ENCODE assay signal across 10 mouse cellular contexts in genomic region chr2:160525301-160526205, GRCm38 (mm10).
A peak's percentile ranks its signal among the peaks of the same experiment; 100 is the strongest.
DNase-seq lines count a peak whose midpoint lies in the region; ATAC-seq and TF ChIP-seq lines count a peak whose summit lies in the region.
"Had no signal": no experiment of that assay in that cellular context is flagged by ENCODE, and none has a peak within 500 bp of the region (broad histone marks: within the 10 kb centered on the region; RNA-seq: fewer than 3 reads in every experiment).

No protein-coding gene starts in this region.

- H3K4me2 ChIP-seq in CH12.LX (ENCODE audit: insufficient read depth, low read depth, poor library complexity, severe bottlenecking): no peak overlapping the region
- H3K4me2 ChIP-seq in limb, embryonic 15.5 days: no peak overlapping the region
- H3K4me2 ChIP-seq in hindbrain, embryonic 13.5 days: no peak overlapping the region
- H3K4me2 ChIP-seq: midbrain, embryonic 11.5 days had no signal

- H3K27me3 ChIP-seq in CH12.LX (replicated peaks): peaks cover 74% of the 10 kb centered on the region
- no peaks in the 10 kb centered on the region for H3K27me3 ChIP-seq in limb, embryonic 15.5 days
- H3K27me3 ChIP-seq in hindbrain, embryonic 13.5 days: peaks cover 93% of the 10 kb centered on the region

- ATAC-seq in limb, embryonic 15.5 days (ENCODE audit: insufficient number of reproducible peaks, low FRiP score, low TSS enrichment, low read depth): peak; percentile 40; the same call in 1 of the 2 replicates
- ATAC-seq in hindbrain, embryonic 13.5 days (ENCODE audit: low FRiP score): no peak
- ATAC-seq in erythroid progenitor cell, adult 5-6 weeks (replicated peaks; ENCODE audit: low FRiP score, poor library complexity, severe bottlenecking): no peak

- no peak for TF ChIP-seq POLR2A in CH12.LX (IDR thresholded peaks at IDR 0.05; ENCODE audit: low read depth, low read length)
- TF ChIP-seq POLR2A in brain, embryonic 14.5 days (IDR thresholded peaks at IDR 0.05; ENCODE audit: borderline replicate concordance, extremely low read depth, insufficient read depth, insufficient read length, poor library complexity, severe bottlenecking): no peak

- H3K27ac ChIP-seq in CH12.LX (ENCODE audit: insufficient read depth, low read depth): no peak overlapping the region
- H3K27ac ChIP-seq in limb, embryonic 15.5 days: 0 out of 2 replicates have a peak overlapping the region, but pooled peaks have one; percentile 17
- H3K27ac ChIP-seq in hindbrain, embryonic 13.5 days: no peak overlapping the region

- no peak; the same call in none of the 2 replicates for TF ChIP-seq RAD21 in CH12.LX (IDR thresholded peaks at IDR 0.05; ENCODE audit: low read depth, low read length)

- no peak for TF ChIP-seq EP300 in CH12.LX (IDR thresholded peaks at IDR 0.05; ENCODE audit: low read length)

- 76% methylated on average over 9 of the region's 9 CpGs for WGBS in limb, embryonic 15.5 days
- 77% methylated on average over 9 of the region's 9 CpGs for WGBS in hindbrain, embryonic 13.5 days

- no peaks in the 10 kb centered on the region for H3K36me3 ChIP-seq in CH12.LX (replicated peaks in 1 of 2; ENCODE audit: control insufficient read depth in 1 of 2, insufficient read depth in 1 of 2, low read length in 1 of 2)
- H3K36me3 ChIP-seq in limb, embryonic 15.5 days: no peaks in the 10 kb centered on the region
- H3K36me3 ChIP-seq in hindbrain, embryonic 13.5 days: no peaks in the 10 kb centered on the region

- H3K9ac ChIP-seq in CH12.LX (ENCODE audit: insufficient read depth, low read depth): no peak overlapping the region
- no peak overlapping the region for H3K9ac ChIP-seq in limb, embryonic 15.5 days
- H3K9ac ChIP-seq in hindbrain, embryonic 13.5 days: no peak overlapping the region

- H3K9me3 ChIP-seq in CH12.LX (replicated peaks; ENCODE audit: low read length): no peaks in the 10 kb centered on the region
- H3K9me3 ChIP-seq in limb, embryonic 15.5 days: no peaks in the 10 kb centered on the region
- no peaks in the 10 kb centered on the region for H3K9me3 ChIP-seq in hindbrain, embryonic 13.5 days

- no peak overlapping the region for H3K4me3 ChIP-seq in CH12.LX (replicated peaks in 1 of 3; ENCODE audit: low read depth in 2 of 3, low read length in 2 of 3, poor library complexity in 1 of 3)
- H3K4me3 ChIP-seq in limb, embryonic 15.5 days: no peak overlapping the region
- H3K4me3 ChIP-seq in hindbrain, embryonic 13.5 days: no peak overlapping the region

- DNase-seq in gastrocnemius, postnatal 25 days: peak; percentile 15
- DNase-seq in gastrocnemius, adult 8-10 months (ENCODE audit: low spot score in 2 of 2): no peak
- DNase-seq in CH12.LX (ENCODE audit: extremely low read depth): no peak
- DNase-seq in brain, embryonic 14.5 days (ENCODE audit: low read depth): peak; percentile 64
- no peak for DNase-seq in urinary bladder, postnatal 14 days (ENCODE audit: low spot score)
- DNase-seq: cerebellum, postnatal 36 days had no signal

- no peaks in the 10 kb centered on the region for H3K79me2 ChIP-seq in CH12.LX (replicated peaks; ENCODE audit: control insufficient read depth, extremely low read depth, insufficient read depth, poor library complexity, severe bottlenecking)

- H3K4me1 ChIP-seq in CH12.LX (ENCODE audit: control insufficient read depth in 1 of 2, insufficient read depth in 2 of 2): no peaks in the 10 kb centered on the region
- H3K4me1 ChIP-seq in limb, embryonic 15.5 days: peaks cover 16% of the 10 kb centered on the region; the same call in 1 of the 2 replicates
- peaks cover 19% of the 10 kb centered on the region for H3K4me1 ChIP-seq in hindbrain, embryonic 13.5 days (replicated peaks)

- dilution Hi-C loops in CH12.LX (cut with MboI; ENCODE audit: extremely low pct_ligation_motif_present, extremely low pct_unique_long_range_greater_than_20kb, low sequenced_read_pairs): no loop called here

- TF ChIP-seq CTCF in CH12.LX (conservative IDR thresholded peaks at IDR 0.05 in 1 of 2, IDR thresholded peaks at IDR 0.05 in 1 of 2; ENCODE audit: low read depth in 2 of 2, low read length in 2 of 2): peak in 1 of 2 experiments; percentile 28; a peak in 2 of 4 replicates
- no peak for TF ChIP-seq CTCF in brain, embryonic 14.5 days (IDR thresholded peaks at IDR 0.05; ENCODE audit: borderline replicate concordance, extremely low read depth, insufficient read depth, insufficient read length)

- in situ Hi-C loops in CH12.LX (cut with MboI; ENCODE audit: low pct_ligation_motif_present, low pct_unique_long_range_greater_than_20kb, low sequenced_read_pairs): no loop called here

TF ChIP-seq in CH12.LX, 34 proteins besides CTCF, POLR2A, EP300 and RAD21:
- TF ChIP-seq SMC3 (IDR thresholded peaks at IDR 0.05; ENCODE audit: low read depth, low read length): 0 out of 2 replicates have a peak, but pooled peaks have one; percentile 10
- no peak for TF ChIP-seq ZMIZ1 (IDR thresholded peaks at IDR 0.05; ENCODE audit: low read depth, low read length)

Comparison
In these comparisons a context has a peak if more than half of its experiments do, and no peak if none do; other contexts are left out.
1. DNase-seq: peak in gastrocnemius, postnatal 25 days (single experiment) and brain, embryonic 14.5 days (single experiment); none in gastrocnemius, adult 8-10 months (0 of 2), CH12.LX (single experiment) and urinary bladder, postnatal 14 days (single experiment).